Mouse (Mus musculus) heart, embryonic 11.5 days (tissue): ENCODE measurements around the gene 4930544G11Rik. TPM values are rescaled to one million over a fixed set of nuclear protein-coding genes. Genes with fewer than 3 reads are reported as not detected.

Experiments used
- ATAC-seq: fragments of 200-750 bp; cut with Nextera tagmentation; replicated peaks from 2 replicates; pipeline ENCODE4 v1.8.0; 2017; ENCODE audit warnings: moderate library complexity; ENCODE audit not compliant: insufficient number of reproducible peaks, low FRiP score, low TSS enrichment
- H3K27ac ChIP-seq: fragments of 300-500 bp; sonication (generic); 2 replicates; pipeline ENCODE4 v1.5.1; 2014; ENCODE audit warnings: mild to moderate bottlenecking, low read depth, low read length
- H3K27me3 ChIP-seq: fragments of 300-500 bp; sonication (generic); 2 replicates; pipeline ENCODE4 v1.6.1; 2014; ENCODE audit warnings: mild to moderate bottlenecking, low read length, mixed read lengths; ENCODE audit not compliant: control insufficient read depth, insufficient read depth
- H3K36me3 ChIP-seq: fragments of 300-500 bp; sonication (generic); 2 replicates; pipeline ENCODE4 v1.6.1; 2014; ENCODE audit warnings: mild to moderate bottlenecking, low read length, moderate library complexity, mixed read lengths; ENCODE audit not compliant: control insufficient read depth, insufficient read depth
- H3K4me1 ChIP-seq: fragments of 300-500 bp; sonication (generic); 2 replicates; pipeline ENCODE4 v1.6.1; 2014; ENCODE audit warnings: low read length; ENCODE audit not compliant: control insufficient read depth, insufficient read depth
- H3K4me2 ChIP-seq: fragments of 300-500 bp; sonication (generic); 2 replicates; pipeline ENCODE4 v1.6.1; 2014; ENCODE audit warnings: mild to moderate bottlenecking, moderate library complexity
- H3K4me3 ChIP-seq: fragments of 300-500 bp; sonication (generic); 2 replicates; pipeline ENCODE4 v1.5.1; 2014; ENCODE audit warnings: low read depth, low read length
- H3K9ac ChIP-seq: fragments of 300-500 bp; sonication (generic); 2 replicates; pipeline ENCODE4 v1.6.1; 2014; ENCODE audit warnings: mild to moderate bottlenecking, low read depth, low read length, moderate library complexity
- H3K9me3 ChIP-seq: fragments of 300-500 bp; sonication (generic); replicated peaks from 2 replicates; pipeline ENCODE4 v1.6.1; 2016; ENCODE audit warnings: low read length; ENCODE audit not compliant: control insufficient read depth
- WGBS: fragments of 180-500 bp; shearing (Covaris S2); extraction: QIAGEN DNeasy Blood & Tissue Kit; methylation state at CpG from one replicate; pipeline ENCODE4 v1.1.7; 2014; ENCODE audit not compliant: insufficient replicate concordance; 5-methylcytosine and 5-hydroxymethylcytosine counted together
- polyA plus RNA-seq: library from polyadenylated mRNA; unstranded; fragments of >200 nt; fragmentation: Nextera tagmentation; extraction: Ambion mirVana; gene quantifications from 2 replicates; pipeline ENCODE4 v1.2.1, GENCODE M21; 2014

4930544G11Rik gene
- polyA plus RNA-seq, 1 experiment from 2014 or later = not detected

DNA sequence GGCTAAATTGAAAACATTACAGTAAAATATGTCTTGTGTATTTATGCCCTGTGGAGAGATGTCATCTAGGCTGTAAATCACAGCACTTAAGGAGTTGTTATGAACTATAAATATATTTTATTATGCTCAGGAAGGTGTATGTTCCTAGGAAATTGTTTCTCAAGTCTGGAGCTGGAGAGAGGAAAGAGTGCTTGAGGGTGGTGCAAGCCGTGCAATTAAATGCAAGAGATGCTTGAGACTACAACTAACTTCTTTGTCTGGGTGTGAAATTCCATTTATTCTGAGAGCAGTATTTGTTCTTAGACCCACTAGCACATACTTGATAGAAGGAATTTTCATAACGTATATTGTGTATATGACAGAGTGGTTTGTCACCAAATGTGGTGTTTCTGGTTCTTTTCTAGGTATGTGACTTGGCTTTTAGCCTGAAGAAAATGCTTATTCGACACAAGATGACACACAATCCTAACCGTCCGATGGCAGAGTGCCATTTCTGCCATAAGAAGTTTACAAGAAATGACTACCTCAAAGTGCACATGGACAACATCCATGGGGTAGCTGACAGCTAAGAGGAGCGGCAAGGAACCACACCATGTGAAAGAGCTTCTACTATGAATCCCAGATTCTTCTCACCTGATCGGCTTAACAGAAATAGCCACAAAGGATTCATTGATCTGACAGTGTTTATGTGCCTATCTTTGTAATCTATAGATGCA lies 16.7 kb upstream of the 4930544G11Rik start:
- H3K36me3 ChIP-seq = no peaks in the 10 kb centered on the region
- no peaks in the 10 kb centered on the region for H3K9me3 ChIP-seq
- H3K4me2 ChIP-seq = no peak overlapping the region
- ATAC-seq = no peak
- H3K27me3 ChIP-seq = no peaks in the 10 kb centered on the region
- H3K27ac ChIP-seq = no peak overlapping the region
- no peaks in the 10 kb centered on the region for H3K4me1 ChIP-seq
- no peak overlapping the region for H3K9ac ChIP-seq
- 85% methylated on average over 7 of the region's 7 CpGs for WGBS
- no peak overlapping the region for H3K4me3 ChIP-seq

DNA sequence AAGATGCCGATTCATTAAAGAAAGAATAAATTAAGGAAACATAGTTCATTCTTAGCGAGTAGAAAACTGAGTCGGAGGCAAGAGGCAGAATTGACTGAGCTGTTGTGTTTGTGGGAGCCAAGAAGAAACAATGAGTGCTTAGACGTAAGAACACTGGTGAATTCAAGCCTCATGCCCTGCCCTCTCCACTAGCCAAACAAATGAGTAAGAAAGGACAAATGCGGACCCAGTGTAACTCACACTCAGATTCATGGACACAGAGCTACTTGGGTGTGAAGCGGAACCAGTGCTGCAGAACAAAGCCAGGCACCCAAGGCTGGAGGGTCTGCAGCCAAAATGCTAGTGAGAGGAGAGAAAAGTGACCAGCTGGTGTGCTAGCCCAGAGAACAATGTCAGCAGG lies 1.9 kb upstream of the 4930544G11Rik start:
- Histone ChIP-seq H3K9me3 (no peaks in the 10 kb centered on the region), H3K4me2 (no peak overlapping the region), H3K4me1 (no peaks in the 10 kb centered on the region), H3K4me3 (no peak overlapping the region), H3K36me3 (no peaks in the 10 kb centered on the region), H3K27ac (no peak overlapping the region), H3K27me3 (no peaks in the 10 kb centered on the region), H3K9ac (no peak overlapping the region)
- ATAC-seq = no peak
- 86% methylated on average over 6 of the region's 6 CpGs for WGBS

DNA sequence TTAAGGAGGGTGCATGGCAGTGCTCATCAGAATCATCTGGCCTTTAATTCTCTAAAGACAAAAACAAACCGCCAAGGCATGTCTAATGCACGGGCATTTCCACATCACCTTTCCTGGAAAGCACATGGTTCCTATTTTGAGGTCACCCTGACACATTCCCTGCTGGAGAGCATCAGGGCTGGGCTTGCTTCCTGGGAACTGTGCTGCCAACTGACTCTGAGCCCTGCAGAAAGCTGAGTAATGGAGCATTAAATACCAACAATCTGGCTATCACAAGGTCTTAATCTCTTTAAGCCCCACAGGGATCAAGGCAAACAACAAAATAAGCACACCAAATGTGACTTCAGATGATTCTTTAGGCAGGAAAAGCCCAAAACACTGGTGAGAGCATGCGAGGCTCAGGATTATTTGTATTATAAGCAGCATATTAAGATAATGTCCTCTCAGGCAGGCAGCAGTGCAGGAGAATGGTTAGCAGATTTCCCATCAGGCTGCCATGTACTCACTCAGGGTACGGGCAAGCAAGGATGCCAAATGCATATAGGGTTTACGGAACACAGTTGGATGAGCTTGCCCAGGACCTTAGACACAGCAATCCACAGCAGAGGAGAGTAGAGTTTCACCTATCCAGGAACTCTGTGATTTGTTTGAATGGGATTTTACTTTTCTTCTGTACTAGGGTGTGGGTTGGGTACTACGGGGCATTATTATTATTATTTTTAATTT lies 17.1 kb downstream of the 4930544G11Rik start:
- no peaks in the 10 kb centered on the region for H3K36me3 ChIP-seq
- WGBS = 52% methylated on average over 6 of the region's 6 CpGs
- H3K9me3 ChIP-seq = no peaks in the 10 kb centered on the region
- no peak overlapping the region for H3K27ac ChIP-seq
- H3K9ac ChIP-seq = no peak overlapping the region
- H3K4me3 ChIP-seq = no peak overlapping the region
- ATAC-seq = no peak
- no peak overlapping the region for H3K4me2 ChIP-seq
- H3K4me1 ChIP-seq = no peaks in the 10 kb centered on the region
- H3K27me3 ChIP-seq = no peaks in the 10 kb centered on the region

DNA sequence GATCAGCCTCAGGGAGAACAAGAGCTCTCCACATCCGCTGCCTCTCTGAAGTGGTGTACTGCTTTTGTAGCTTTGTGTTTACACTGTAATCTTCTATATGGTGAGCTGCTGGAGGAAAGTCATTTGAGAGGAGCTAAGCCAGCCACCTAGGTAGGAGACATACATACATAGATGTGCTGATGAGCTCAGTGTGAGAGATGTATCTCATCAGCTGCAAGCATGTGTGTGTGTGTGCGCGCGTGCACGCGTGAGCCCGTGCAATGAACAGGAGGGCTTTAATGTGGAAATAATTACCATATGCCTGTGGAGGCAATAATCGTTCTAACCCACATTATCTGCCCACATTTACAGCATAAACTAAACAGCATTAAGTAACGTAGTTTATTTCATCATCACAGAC lies 18.0 kb downstream of the 4930544G11Rik start:
- ATAC-seq = no peak
- 87% methylated on average over 9 of the region's 9 CpGs for whole genome bisulfite sequencing
- H3K4me2 ChIP-seq = no peak overlapping the region
- no peaks in the 10 kb centered on the region for H3K9me3 ChIP-seq
- H3K4me3 ChIP-seq = no peak overlapping the region
- H3K4me1 ChIP-seq = no peaks in the 10 kb centered on the region
- H3K36me3 ChIP-seq = no peaks in the 10 kb centered on the region
- no peaks in the 10 kb centered on the region for H3K27me3 ChIP-seq
- H3K9ac ChIP-seq = no peak overlapping the region
- H3K27ac ChIP-seq = no peak overlapping the region

DNA sequence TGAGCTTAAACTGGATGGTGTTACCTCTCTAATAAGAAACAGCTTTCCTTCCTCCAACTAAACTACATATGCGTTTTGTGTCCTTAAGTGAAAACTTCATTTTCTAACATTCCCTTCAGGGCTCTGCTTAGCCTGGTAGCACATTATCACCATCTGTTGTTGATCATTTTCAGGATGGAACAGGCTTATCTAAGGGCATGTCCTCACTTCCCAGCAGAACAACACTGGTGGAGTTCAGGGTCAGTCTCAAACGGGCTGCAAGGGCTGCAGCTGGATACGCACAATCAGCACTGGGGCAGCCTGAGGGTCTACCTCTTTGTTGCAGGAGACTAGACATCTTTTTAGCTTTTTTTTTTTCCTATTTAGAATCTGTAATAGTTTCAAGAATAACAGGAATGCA lies 39.7 kb downstream of the 4930544G11Rik start:
- no peaks in the 10 kb centered on the region for H3K36me3 ChIP-seq
- no peak for ATAC-seq
- H3K27me3 ChIP-seq = no peaks in the 10 kb centered on the region
- no peak overlapping the region for H3K4me3 ChIP-seq
- whole genome bisulfite sequencing = 40% methylated on average over 3 of the region's 3 CpGs
- H3K27ac ChIP-seq = no peak overlapping the region
- no peak overlapping the region for H3K9ac ChIP-seq
- H3K4me2 ChIP-seq = no peak overlapping the region
- H3K9me3 ChIP-seq = no peaks in the 10 kb centered on the region
- H3K4me1 ChIP-seq = no peaks in the 10 kb centered on the region

DNA sequence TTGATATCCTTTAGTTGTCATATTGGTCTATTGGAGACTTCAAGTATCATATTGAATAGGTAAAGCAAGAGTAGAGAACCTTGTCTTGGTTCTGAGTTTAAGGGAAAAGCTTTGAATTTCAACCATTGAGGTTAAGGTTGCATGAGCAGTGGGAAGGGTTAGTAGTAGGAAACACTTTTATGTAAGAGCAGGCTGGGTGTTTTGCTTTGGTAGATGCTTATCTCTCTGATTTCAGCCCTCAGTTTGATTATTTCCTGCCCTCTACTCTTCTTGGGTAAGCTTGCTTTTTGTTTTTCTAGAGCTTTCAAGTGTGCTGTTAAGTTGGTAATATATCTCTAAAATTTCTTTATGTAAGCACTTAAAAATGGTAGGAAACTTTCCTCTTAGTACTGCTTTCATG lies 45.9 kb downstream of the 4930544G11Rik start:
- no peak overlapping the region for H3K9ac ChIP-seq
- H3K36me3 ChIP-seq = no peaks in the 10 kb centered on the region
- ATAC-seq = no peak
- no peaks in the 10 kb centered on the region for H3K27me3 ChIP-seq
- no peak overlapping the region for H3K4me3 ChIP-seq
- no peak overlapping the region for H3K4me2 ChIP-seq
- no peaks in the 10 kb centered on the region for H3K4me1 ChIP-seq
- no peak overlapping the region for H3K27ac ChIP-seq
- no peaks in the 10 kb centered on the region for H3K9me3 ChIP-seq

Other genes with a start within 250 kb of the 4930544G11Rik start
- gene Prdm5, start 173.6 kb upstream of the 4930544G11Rik start, polyA plus RNA-seq = 12.1 and 14.6 TPM in 2 replicates